Mouse (Mus musculus) lung, adult 18-20 months (tissue): ENCODE results near the gene Vmn1r89.

ENCODE experiments used
- DNase-seq, 2 experiments: peaks; one replicate each; pipeline ENCODE4 v3.0.0; 2022; ENCODE audit warnings: mixed read lengths in 2 of 2

Vmn1r89 gene

DNA sequence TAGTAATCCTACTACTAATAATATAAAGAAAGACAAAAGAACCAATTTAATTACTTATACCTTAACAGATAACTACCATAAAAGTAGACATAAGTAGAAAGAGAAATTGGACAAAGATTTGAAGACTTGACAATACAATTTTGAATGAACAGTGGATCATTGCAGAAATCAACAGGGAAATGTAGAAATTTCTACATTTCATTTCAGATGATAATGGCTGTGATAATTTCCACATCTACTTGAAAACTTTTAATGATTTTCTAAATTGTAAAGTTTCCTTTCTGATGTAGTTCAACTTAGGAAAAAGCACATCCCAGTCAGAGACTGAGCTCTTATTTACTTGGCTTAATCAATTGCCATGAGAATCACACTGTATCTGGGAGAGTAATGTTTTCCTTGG is at the start of gene Vmn1r89:
Vmn1r89 (plus strand) TSS at position 301 of the 400 bp plus-strand sequence.
- no peak for DNase-seq

DNA sequence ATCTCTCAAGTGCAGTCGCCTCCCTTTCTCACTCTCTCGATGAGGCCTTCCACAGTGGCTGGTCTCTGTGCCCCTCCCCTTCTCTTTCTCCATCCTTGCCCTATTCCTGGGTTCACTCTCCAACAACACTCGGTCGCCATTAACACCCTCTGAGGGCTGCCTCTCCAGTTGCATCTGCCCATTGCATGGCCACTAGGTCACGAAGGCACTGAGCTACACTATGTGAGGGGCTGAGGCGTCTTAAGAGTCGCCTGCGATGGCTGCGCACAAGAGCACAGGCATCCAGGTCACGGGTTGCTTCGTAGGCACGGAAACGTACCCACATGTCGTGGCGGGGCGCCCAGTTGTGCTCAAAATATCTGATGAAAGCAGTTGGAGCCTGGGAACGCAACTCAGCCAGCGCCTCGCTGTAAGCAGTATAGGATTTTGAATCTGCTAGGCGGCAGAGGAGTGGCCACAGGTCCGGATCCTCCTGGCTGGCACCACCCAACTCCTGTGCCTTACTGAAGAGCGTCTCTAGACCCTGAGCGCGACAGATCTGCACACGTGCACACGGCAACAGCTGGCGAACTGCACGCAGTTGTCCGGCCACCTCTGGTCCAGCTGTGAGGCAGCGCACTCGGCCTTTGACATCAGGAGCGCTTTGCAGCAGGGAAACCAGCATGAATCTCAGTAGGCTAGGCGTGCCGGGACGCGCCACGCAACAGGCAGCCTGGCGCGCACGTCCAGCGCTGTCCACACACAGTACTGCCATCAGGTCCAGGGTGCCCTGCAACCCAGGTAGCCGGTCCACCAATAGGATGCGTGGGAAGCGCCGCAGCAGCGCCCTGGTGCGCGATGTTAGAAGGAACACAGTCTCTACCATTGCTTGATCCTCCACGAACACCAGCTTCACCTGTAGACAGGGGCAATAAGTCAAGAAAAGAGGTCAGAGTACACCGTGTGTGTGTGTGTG is 48.2 kb downstream of the Vmn1r89 start:
- DNase-seq = no peak

DNA sequence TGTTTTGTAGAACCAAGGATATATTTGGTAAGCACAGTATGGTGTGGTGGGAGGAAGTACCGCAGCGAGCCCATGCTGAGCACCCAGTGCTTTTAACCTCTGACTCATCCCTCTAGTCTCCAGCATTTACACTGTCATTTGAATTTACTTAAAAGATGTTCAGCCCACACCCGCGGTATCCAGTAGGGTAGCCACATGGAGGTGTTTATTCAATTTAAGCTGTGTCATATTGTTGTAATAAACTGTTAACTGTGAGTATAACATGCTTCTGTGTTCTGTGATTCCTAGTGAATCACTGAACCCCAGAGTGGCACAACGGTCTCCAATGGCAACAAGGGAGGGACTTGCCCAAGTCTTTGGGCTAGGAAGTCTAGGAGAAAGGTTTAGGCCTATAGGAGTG is 51.0 kb downstream of the Vmn1r89 start:
- no peak for DNase-seq

DNA sequence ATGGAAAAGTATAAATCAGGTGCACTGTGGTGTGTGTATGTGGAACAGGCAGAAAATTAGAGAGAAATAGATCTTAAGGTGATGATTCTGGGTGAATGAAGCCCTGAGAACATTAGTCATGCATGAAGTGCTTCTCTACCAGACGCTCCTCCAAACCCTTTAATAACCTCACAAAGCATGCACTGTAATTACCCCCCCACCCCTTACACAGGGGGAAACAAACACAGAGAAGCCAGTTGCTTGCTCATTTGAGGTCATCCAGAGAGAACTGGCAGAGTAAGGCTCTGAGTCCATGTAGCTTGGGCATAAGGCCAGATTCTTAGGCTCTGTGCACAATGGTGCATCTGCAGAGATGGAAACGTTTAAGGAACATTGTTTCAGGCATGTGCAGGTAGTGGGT is 51.6 kb downstream of the Vmn1r89 start:
- no peak for DNase-seq

DNA sequence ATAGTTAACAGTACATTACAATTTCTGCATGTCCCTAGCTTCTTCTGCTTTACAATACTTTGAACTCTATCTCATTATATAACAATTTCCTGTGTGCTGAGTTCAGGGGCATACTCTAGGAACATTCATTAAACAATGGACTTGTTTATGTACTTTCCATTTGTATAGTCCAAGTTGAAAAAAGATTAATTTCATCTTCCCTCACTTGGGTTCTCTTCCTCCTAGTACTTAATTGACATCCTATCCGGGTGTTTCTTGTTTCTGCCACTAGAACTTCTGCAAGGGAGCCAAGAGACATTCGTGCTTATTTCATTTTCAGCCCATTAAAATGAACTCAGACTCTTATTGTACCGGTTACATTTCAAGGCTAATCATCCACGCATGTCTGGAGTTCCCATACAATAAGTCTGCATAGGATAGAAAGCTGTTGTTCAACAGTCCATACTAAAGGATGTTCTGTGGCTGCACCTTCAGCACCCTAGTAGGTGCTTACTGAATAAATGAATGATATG is 56.0 kb downstream of the Vmn1r89 start:
- DNase-seq = no peak

DNA sequence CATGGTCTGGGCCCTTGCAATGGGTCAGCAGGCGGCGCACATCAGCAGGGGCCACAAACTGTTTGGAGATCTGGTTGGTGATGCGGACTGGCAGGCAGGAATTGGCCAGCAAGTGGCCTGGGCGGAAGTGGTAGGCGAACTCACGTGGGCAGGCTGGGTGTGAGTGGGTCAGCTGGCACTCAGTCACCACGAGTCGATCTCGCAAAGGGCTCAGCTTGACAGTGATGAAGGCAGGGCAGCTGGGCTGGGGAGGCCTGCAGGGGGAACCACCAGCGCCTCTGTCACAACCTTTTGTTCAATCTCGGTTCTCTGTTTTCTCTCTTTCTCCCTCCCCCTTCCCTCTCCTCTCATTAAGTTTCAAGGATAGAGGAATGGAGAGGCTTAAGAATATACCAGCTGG is 56.6 kb downstream of the Vmn1r89 start:
- DNase-seq = no peak
